Mouse (Mus musculus) CD4-positive helper T cell, adult 2 months (primary cell): ENCODE data around the gene Ap1g1.

Experiments
- DNase-seq: peaks from one replicate; pipeline ENCODE4 v3.0.0-alpha.2; 2012; ENCODE audit warnings: low read depth, missing footprints, low spot score

The Ap1g1 gene

DNA sequence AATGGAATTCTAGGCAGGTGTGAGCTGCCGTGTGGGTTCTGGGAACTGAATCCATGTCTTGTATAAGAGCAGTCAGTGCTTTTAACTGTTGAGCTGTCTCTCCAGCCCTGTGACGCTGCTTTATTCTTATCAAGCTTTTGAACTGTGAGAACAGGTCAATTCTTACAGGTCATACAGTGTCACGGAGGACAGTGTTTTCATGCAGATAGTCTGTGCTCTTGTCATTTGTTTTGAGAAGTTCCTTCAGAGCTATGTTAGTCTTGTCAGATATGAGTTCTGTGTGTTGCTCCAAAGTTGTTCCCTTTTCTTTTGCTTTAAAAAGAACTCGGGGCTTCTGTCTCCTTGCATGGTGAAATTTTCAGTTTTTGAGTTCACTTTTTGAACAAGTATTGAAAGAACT, 2.2 kb downstream of the Ap1g1 start:
- DNase-seq: no peak

- no peak for DNase-seq
Measured at GRCm38 (mm10) chr8:109790938-109791337, 12.6 kb downstream of the Ap1g1 start.

- DNase-seq: no peak
Measured at GRCm38 (mm10) chr8:109795166-109795565, 16.8 kb downstream of the Ap1g1 start.

DNA sequence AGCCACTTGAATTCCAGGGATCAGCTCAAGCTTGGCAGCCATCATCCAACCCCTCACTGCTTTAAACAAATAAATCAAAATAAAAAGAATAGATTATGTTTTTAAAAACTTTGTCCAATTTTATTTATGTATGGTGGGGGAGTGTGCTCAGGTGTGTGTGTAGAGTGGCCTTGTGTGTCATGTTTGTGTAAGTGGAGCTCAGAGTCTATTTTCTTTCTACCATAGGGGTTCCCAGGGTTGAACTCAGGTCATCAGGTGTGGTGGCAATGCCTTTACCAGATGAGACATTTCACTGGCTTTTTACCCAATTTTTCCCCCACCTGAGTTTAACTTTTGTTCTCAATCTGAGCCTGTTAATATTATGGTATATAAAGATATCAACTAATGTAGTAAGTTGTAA, 20.4 kb downstream of the Ap1g1 start:
- no peak for DNase-seq

DNA sequence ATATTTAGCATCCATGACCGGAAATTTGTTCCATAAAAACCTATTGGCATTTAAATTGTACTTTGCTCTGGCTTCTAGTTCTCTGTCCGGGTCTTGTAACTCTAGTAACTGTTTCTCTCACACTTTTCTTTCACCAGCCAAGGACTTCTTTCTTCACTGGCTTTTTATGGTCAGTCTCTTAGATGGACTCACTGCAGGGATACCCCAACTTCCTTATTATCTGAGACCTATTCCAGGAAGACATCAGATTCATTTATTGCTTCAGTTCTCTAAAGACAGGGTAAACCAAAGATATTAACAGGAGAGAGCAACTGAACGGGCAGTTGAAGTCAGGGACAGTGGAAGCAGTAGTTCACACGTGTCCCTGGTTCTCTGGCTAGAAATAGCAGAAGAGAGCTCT, 20.9 kb downstream of the Ap1g1 start:
- no peak for DNase-seq

DNA sequence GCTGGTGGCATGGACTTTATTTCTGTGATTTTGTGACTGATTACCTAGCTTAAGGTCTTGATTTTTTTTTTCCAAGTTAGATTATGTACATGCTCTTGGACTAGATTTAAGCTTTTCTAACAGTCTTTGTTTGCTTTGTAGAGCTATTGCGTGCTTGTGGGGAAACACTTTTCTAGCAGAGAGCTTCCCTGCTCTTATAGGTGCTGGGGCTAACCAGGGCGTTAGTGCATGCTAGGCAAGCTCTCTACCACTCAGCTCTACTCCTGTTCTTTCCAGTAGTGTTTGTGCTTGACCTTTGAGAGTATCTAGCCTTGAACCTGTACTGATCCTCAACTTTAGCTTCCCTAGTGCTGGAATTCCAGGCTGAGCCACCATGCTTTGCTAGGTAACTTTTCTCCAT, 22.0 kb downstream of the Ap1g1 start:
- no peak for DNase-seq

DNA sequence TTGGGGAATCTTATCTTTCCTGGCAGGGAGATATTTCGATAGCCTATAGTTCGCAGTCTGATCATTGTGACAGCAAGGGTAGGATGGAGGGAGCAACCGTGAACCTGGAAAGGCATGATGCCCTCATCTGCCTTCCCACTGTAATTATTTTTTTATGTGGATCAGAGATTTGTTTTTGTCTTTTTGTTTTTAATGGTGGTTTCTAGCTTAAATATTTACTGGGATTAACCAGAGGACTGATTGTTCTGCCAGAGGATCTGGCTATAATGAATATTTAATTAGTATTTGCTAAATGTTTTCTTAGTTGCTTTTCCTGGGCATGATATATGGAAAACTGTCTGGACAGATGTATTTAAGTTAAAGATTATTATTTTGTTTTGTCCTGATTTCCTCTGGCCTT, 24.9 kb downstream of the Ap1g1 start:
- DNase-seq: no peak

GRCm38 (mm10) chr8:109803801-109804200, 25.4 kb downstream of the Ap1g1 start:
- DNase-seq: no peak

DNA sequence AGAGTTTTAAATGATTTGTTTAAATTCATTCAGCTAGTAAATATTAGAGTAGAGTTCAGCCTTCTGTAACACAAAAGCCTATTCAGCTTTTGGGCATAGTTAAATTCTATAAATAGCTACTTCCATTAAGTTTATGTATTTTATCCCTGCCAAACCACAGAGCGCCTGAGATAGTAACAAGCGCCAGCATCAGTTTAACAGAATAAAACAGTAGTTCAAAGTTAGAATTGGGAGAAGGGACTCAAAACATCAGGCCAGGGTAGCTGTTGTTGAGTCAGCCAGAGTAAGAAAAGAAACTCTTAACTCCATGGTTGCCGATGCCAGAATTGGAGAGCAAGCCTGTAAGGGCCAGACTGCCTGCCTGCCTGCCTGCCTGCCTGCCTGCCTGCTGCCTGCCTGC, 28.2 kb downstream of the Ap1g1 start:
- no peak for DNase-seq

GRCm38 (mm10) chr8:109807401-109808119, 29.2 kb downstream of the Ap1g1 start:
- no peak for DNase-seq

- DNase-seq: no peak
Measured at GRCm38 (mm10) chr8:109808120-109808447, 29.7 kb downstream of the Ap1g1 start.

DNA sequence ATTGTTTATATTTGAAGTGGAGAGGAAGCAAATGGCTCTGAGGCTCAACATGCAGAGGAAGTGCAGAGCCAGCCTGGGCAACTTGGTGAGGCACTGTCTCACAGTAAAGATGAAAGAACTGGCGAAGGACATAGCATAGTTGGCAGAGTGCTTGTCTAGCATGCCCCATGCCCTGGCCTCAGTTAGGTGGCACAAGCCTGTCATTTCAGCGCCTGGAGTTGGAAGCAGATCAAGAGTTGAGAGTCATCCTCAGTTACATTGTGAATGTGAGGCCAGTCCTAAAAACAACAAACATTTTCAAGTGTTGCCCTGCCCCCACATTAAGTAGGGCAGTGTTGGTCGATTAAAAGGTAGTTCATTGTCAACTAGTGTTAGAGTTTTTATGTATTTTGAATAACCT, 32.1 kb downstream of the Ap1g1 start:
- no peak for DNase-seq

DNA sequence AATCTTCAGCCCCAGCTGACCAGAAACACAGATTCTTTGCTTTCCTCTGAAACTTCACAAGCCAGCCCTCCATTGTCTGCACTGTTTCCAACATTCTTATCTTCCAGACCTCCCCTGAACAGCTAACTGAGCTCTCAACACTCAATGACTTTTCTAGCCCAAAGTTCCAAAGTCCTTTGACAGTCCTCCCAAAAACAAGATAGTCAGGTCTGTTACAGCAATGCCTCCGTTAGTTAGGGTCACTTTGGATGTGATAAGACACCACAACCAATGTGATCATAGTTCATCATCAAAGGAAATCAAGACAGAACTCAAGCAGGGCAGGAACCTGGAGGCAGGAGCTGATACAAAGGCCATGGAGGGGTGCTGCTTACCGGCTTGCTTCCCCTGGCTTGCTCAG, 36.9 kb downstream of the Ap1g1 start:
- DNase-seq: no peak

- no peak for DNase-seq
Measured at GRCm38 (mm10) chr8:109817933-109818332, 39.6 kb downstream of the Ap1g1 start.

- DNase-seq: no peak
Measured at GRCm38 (mm10) chr8:109823561-109823960, 45.2 kb downstream of the Ap1g1 start.

GRCm38 (mm10) chr8:109839822-109840221, 61.5 kb downstream of the Ap1g1 start:
- no peak for DNase-seq

GRCm38 (mm10) chr8:109842468-109842867, 64.1 kb downstream of the Ap1g1 start:
- DNase-seq: no peak

DNA sequence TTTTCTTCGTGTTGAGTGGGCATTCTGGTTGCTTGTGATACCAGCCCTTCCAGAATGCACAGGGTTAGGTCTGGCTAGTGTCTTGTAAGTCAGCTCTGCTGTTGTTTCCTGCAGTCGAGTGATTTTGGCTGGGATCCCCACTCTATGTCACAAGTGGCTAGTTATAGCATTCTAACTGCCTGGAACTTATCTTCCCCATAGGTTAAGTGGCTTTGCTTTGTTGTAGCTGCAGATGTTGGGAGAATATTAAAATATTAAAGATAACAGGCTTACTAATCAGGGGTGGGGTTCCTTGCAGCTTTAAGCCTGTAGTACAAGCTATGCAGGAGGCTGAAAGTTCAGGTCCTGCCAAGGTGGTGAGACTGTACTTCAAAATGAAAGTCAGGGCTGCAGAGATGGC, 69.5 kb downstream of the Ap1g1 start:
- no peak for DNase-seq

GRCm38 (mm10) chr8:109848981-109849380, 70.6 kb downstream of the Ap1g1 start:
- no peak for DNase-seq

DNA sequence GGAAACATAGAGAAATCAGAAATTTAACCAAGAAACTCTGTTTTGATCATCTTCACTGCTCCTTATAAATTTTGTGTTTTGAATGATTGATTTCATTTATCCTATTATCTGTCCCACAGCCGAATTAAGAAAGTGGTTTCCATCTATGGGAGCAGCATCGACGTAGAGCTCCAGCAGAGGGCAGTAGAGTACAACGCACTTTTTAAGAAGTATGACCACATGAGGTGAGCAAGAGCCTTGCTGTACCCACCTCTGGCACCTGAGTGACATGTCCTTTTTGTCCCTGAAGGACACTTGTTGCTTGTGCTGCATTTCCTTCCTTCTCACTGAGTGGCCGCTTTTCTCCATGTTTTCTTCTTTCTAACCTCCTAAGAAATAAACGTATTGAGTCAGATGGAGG, 75.1 kb downstream of the Ap1g1 start:
- peak; percentile 79 for DNase-seq

GRCm38 (mm10) chr8:109854522-109854921, 76.2 kb downstream of the Ap1g1 start:
- DNase-seq: no peak

- no peak for DNase-seq
Measured at GRCm38 (mm10) chr8:109855451-109855850, 77.1 kb downstream of the Ap1g1 start.

DNA sequence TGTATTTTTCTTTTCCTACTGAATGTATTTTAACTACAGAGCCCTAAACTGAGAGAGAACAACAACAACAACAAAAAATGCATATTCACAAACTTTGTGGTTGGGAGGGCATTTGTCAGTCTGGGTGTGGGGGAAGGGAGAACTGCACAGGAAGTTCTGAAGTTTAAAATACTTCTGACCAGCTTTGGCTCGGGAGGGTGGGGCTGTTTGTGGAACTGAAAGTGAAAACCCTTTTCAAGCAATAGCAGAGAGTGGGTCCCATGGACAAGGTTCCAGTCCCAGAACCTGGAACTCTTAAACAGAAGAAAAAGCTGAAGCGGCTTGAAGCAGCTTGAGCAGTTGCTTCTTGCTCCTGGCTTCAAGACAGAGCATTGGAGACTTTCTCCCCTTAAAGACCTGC, 85.0 kb downstream of the Ap1g1 start:
- DNase-seq: peak; percentile 49

DNA sequence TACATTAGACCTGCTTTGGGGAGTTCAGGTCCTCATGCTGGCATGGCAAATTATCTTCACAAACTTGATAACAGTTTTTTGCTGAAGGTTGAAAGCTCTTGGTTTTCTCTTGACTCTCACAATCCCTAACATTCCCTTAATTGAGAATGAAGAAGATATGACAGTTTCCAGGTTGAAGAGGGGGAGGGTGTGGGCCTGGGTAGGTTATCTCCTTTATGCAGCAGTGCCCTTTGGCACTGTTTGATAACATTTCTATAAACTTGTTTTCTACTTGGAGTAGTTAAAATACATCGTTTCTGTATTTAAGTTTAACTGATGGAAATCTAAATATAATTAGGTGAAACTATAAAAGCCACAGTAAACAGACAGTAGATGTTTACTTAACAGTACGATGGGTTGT, 86.4 kb downstream of the Ap1g1 start:
- DNase-seq: no peak
